Mouse (Mus musculus): ENCODE results near the gene Kcne1.

Kcne1 gene

DNA sequence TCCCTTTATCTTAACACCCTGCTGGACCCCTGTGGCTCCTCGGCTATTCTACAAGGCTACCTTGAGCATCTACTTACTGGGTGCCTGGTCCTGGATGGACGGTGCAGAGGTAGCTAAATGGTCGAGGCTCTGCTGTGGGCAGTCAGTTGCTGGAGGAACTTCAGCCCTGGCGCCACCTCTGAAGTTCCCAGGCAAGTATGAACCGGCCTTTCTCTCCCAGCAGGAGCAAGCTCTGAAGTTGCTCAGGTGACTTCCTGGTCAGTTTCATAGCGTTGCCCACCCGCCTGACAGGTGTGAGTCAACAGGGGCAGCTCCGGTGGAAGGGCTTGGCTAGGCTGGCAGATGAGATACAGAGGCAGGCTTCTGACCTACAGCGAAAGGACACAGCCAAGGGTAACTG lies at the start of gene Kcne1:
Gene Kcne1, minus strand, starts transcription at position 240 of the 400 bp plus-strand sequence.
- no peak for DNase-seq

- no peak for DNase-seq
These were observed 48.6 kb upstream of the Kcne1 start for GRCm38 (mm10) chr16:92407883-92408282.

DNA sequence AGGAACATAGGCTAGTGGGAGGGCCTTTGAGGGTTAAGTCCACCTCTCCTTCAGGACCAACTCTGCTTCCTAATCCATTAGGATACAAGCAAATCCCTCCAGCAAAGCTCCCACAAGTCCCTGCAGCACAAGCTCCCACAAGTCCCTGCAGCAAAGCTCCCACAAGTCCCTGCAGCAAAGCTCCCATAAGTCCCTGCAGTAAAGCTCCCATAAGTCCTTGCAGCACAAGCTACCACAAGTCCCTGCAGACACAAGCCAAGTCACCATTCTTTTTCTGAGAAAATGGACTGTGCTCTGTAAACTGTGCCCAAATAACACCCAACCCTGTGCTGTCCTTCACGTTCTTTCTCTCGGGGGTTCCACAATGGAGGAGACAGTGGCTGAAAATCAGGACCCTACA lies 44.9 kb upstream of the Kcne1 start:
- DNase-seq: no peak

DNA sequence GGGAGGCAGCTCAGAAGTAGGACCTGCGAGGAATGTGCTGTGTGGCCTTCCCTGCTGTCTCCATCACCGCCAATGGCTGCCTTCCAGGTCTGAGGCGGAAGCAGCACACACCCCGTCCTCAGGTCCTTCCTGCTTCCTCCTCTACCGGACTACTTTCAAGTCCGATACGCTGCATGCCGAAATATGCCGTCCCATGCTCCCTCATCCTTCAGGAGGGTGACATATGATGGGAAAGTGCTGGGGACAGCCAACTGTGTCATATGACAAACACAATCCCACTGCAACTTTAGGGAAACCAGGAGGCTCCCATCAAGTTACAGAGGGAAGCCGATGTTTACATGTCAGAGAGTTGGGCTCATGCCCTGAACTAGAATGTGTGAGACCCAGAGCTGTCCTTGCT lies 43.8 kb upstream of the Kcne1 start:
- DNase-seq: peak; percentile 38 to 67

- no peak for DNase-seq
These were observed 42.9 kb upstream of the Kcne1 start for GRCm38 (mm10) chr16:92402216-92402615.

DNA sequence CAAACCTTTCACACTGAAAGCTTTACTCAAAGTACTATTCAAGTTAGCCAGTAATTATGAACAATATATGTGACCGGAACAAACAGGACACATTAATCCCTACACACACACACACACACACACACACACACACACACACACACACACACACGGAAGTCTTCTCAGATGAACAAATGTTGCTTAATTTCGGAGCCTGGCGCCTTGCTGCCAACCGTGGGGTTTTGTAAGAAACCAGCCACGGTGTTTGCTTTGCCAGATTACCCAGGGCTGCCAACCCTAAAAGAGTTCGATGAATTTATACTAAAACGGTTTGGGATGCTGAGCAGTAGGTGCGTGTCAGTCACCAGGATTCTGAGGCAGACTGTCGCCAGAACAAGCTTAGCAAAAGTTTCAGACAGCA lies 41.9 kb upstream of the Kcne1 start:
- peak; percentile 42 to 62 for DNase-seq

DNA sequence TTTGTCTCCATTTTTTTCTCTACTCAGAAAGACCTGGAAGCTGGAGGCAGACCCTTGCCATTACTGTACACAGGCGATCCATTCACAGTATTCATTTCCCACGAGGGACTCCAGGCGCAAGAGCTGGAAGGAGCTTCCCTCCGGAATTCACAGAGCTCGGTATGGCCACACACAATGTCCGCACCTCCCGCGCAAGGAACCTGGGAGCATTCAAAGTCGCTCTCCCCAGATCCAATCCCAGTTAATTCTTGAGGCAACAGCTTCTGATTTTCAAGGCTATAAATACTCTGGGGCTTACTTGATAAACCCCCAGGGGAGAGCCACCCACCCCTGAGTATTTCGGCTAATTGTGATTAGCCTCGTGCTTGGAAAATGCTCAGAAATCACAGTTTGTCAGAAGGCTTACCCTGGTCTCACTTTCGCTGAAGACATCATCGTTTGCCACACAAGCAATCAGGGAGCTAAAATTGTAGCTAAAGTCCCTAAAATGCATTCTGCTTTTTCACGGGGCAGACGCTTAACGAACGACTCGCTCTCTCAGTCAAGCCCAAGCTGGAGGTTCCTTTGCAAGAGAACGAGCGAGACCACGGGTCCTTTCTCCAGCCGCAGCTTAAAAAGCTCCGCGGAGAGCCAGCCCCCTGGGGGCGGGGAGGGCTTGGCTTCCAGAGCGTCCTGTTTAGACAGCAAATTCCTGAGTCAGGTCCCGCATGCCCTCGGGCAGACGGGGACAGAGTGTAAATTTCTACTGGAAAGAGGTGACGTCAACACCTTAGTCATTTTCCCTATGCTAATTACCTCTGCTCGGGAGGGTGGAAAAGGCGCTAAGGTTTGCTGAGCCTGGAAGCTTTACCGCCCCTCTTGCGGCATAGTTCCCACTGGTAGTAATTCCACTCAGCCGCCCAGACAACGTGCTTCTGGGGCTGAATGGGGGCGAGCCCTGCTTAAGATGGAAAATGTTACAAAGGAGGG lies 40.5 kb upstream of the Kcne1 start:
- peak; percentile 93 to 96 for DNase-seq

- DNase-seq: peak in 1 of 2 experiments; percentile 63
These were observed 39.4 kb upstream of the Kcne1 start for GRCm38 (mm10) chr16:92398574-92399118.

DNA sequence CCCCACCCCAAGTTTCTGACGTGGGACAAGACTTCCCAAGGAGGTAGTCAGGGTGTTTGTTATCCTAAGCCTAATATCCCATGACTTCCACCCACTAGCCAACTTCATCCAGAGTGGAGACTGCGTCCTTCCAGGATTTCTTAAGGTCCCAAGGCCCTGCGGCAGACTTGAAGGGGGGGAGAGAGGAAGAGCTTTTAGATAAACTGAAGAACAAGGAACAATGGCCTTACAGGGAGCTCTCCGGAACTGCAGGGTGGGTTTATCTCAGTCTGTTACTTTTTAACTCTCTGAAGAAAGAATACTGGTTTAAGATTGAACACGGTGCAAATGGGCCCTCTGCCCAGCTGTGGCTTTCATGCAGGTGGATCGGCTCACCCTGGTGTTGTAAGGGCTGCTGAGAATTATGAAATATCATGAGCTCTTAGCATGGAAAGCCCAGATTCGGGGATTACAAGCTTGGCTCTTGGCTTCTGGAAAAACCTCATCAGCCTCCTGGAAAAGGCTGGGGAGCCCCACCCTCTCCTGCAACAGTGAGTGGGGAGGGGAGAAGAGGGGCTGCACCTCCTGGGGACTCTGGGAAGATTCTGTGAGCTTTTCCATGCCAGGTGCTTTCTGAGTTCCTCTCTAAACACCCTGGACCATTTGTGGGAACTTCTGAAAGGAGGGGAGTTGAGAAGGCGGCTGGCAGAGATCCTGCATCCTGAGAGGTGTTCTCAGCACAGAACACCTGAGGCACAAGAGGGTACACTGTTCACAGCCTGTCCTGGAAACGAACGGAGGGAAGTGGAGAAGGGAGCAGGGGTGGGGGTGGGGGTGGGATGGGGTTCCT lies 38.7 kb upstream of the Kcne1 start:
- DNase-seq: peak; percentile 57 to 82

DNA sequence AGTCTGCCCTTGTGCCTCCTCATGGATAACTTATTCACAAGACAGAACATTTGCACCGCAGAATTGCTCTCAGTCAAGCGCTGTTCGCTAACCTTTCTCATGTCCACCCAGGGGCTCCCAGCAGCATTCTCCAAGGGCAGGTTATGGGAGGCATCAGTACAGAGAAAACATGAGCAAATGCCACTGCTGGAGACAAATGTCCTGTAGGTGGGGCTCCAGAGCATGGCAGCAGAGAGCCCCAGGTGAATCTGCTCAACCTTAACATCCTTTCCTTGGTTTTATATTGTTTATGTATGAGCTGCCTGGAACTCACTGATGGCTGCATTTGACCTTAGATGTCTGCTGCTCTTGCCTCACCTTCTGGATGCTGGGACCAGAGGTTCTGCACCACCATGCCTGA lies 34.5 kb upstream of the Kcne1 start:
- no peak for DNase-seq

- no peak for DNase-seq
These were observed 28.4 kb upstream of the Kcne1 start for GRCm38 (mm10) chr16:92387692-92388091.

DNA sequence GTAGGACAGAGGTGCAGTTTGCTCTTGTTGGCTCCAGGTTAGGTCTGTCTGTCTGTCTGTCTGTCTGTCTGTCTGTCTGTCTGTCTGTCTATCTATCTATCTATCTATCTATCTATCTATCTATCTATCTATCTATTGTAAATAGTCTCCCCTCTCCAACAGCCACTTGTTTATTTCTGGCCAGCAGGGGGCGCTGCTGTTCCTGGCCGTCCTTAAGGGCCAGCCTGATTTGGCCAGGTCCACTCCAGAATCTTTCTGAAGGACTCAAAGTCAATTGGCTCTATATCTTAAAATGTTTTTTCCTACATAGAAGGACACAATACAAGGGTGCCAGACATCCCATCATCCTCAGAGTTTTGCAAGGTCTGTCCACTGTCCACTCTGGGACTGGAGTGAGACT lies 25.8 kb upstream of the Kcne1 start:
- peak; percentile 62 to 75 for DNase-seq

GRCm38 (mm10) chr16:92383412-92383811 lies 24.1 kb upstream of the Kcne1 start:
- no peak for DNase-seq

- no peak for DNase-seq
These were observed 23.2 kb upstream of the Kcne1 start for GRCm38 (mm10) chr16:92382508-92382907.

DNA sequence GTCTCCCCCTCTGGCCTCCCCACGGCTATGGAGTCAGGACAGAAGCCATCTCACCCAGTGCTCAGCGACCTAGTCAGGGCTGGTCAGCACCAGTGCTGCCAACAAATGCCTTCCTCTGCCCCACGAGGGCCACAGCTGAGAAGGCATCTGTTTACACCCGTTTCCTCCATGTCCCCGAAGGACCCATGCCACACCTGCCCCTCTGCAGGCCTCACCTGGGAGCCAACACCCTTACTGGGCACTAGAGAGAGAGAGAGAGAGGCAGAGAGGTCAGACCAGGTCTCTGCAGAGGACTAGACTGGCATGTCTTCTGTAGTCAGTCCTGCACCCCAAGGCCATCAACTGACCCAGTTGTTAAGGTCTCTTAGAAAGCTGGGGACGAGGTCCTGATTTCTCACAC lies 21.8 kb upstream of the Kcne1 start:
- DNase-seq: no peak

- no peak for DNase-seq
These were observed 17.7 kb upstream of the Kcne1 start for GRCm38 (mm10) chr16:92376976-92377375.

DNA sequence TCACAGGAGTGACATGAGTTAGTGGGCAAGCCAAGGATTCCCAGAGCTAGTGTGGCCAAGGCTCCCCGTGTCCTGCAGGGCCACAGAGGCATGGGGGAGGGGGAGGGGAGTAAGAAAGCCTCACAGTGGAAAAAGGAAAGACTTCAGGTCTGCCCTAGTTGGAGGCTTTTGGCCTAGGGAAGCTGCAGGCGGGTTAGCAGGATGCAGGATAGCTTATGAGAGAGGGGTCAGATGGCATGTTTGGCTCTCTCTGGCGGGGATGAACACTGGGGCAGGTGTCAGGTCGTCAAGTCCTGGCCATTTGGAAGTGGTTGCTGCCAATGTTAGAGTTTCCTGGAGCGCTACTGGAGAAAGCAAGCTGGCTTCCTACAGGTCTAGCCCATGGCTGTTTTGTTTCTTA lies 12.4 kb upstream of the Kcne1 start:
- DNase-seq: no peak

DNA sequence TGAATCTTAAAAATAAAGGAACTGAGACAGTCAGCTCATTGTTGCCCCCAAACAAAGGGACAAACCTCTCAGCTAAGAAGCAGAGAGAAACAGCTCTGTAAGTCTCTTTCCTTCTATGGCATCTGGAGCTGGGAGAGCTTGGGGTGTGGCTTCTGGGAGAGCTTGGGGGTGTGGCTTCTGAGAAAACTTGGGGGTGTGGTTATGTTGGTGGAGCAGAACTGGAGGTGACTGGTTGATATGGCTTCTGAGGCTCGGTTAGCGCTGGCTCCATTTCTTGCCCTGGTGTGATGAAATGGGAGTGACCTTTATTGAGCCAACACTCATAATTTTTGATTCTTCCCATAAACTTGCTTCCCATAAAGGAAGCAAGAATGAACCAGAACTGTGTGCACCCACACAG lies 10.0 kb upstream of the Kcne1 start:
- DNase-seq: peak; percentile 50 to 65

DNA sequence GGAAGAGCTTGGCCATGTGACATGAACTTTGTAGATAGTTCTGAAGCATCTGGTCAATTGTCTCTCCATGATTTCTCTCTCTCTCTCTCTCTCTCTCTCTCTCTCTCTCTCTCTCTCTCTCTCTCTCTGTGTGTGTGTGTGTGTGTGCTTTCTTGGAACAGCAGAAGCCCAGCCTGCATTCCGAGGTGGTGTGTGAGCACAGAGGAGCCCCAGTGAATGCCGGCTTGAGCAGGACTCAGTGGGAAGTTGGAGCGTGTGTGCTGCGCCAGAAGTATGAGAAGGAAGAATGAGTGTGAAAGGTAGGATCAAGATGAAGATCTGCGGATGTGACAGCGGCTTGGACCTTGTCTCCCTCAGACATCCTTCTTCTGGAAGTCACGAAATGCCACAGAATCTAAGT lies 6.2 kb upstream of the Kcne1 start:
- no peak for DNase-seq

DNA sequence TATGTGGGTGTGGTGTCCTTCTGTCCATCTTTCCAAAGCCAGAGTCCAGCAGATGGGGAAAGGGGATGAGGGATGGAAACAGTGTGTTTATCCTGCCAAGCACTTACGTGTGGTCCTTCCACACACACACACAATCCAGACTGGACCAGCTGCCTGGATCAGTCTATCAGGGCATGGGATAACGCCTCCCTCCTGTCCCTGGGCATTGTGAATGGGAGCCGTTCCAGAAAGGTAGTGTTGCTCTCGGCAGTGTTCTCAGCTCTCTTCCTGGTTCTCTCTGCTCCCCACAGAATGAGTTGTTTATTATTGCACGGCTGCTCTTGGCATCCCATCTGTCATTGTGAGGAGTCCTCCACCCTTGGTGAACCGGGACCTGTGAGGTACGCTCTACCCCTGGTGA lies 1.4 kb upstream of the Kcne1 start:
- DNase-seq: no peak

DNA sequence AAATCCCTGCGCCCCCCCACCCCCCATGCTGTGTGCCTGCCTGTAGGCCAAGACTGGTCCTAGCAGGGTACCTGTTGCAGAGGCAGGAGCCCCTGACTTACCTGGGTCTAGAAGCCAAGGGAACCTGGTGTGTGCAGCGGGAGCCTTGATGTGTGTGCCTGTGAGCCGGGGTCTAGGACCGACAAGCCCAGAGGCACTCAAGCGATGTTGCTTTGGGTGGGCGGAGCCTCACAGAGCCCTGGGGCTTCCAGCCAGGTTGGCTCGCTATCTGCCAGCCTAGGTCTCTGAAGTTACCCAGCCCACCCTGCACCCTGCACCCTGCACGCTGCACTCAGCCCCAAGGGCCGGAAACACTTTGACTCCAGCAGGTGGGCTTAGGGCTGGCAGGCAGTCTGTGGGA lies 534 bp downstream of the Kcne1 start:
- DNase-seq: no peak

GRCm38 (mm10) chr16:92357566-92357965 lies 1.7 kb downstream of the Kcne1 start:
- no peak for DNase-seq

- DNase-seq: no peak
These were observed 2.2 kb downstream of the Kcne1 start for GRCm38 (mm10) chr16:92357023-92357422.
